Mouse (Mus musculus) neural tube, embryonic 14.5 days (tissue): Measurements from ENCODE around the gene Ccdc155. TPM values are rescaled to one million over a fixed set of nuclear protein-coding genes. Genes with fewer than 3 reads are reported as not detected.
A peak's percentile ranks its signal among the peaks of the same experiment; 100 is the strongest.
"Not testable (repeated sequence)": the region's sequence is repeated elsewhere in the genome, so short reads cannot be mapped to it uniquely, and the experiment has no call there.

Experiments used
- ATAC-seq: fragments of 200-750 bp; cut with Nextera tagmentation; 2 replicates; pipeline ENCODE4 v1.8.0; 2017; ENCODE audit warnings: low read depth, mild to moderate bottlenecking, moderate TSS enrichment, moderate library complexity
- H3K27ac ChIP-seq: fragments of 300-500 bp; sonication (generic); 2 replicates; pipeline ENCODE4 v1.5.1; 2014; ENCODE audit warnings: low read depth, mild to moderate bottlenecking, control low read depth, low read length, moderate library complexity, mixed read lengths
- H3K27me3 ChIP-seq: fragments of 300-500 bp; sonication (generic); 2 replicates; pipeline ENCODE4 v1.6.1; 2014; ENCODE audit warnings: low read length; ENCODE audit not compliant: control insufficient read depth, insufficient read depth
- H3K36me3 ChIP-seq: fragments of 300-500 bp; sonication (generic); 2 replicates; pipeline ENCODE4 v1.6.1; 2014; ENCODE audit warnings: low read length, mixed read lengths; ENCODE audit not compliant: control insufficient read depth, insufficient read depth
- H3K4me1 ChIP-seq: fragments of 300-500 bp; sonication (generic); 2 replicates; pipeline ENCODE4 v1.6.1; 2014; ENCODE audit warnings: low read length; ENCODE audit not compliant: control insufficient read depth, insufficient read depth
- H3K4me2 ChIP-seq: fragments of 300-500 bp; sonication (generic); 2 replicates; pipeline ENCODE4 v1.6.1; 2014; ENCODE audit warnings: mild to moderate bottlenecking, low read depth, low read length, control low read depth
- H3K4me3 ChIP-seq: fragments of 300-500 bp; sonication (generic); 2 replicates; pipeline ENCODE4 v1.5.1; 2014; ENCODE audit warnings: low read depth, low read length, control low read depth, mixed read lengths
- H3K9ac ChIP-seq: fragments of 300-500 bp; sonication (generic); replicated peaks from 2 replicates; pipeline ENCODE4 v1.6.1; 2014; ENCODE audit warnings: low read depth, mild to moderate bottlenecking, control low read depth, low read length, mixed read lengths
- H3K9me3 ChIP-seq: fragments of 300-500 bp; sonication (generic); 2 replicates; pipeline ENCODE4 v1.6.1; 2016; ENCODE audit warnings: low read length; ENCODE audit not compliant: control insufficient read depth
- WGBS: fragments of 180-500 bp; shearing (Covaris S2); extraction: QIAGEN DNeasy Blood & Tissue Kit; methylation state at CpG from one replicate; pipeline ENCODE4 v1.1.7; 2014; 5-methylcytosine and 5-hydroxymethylcytosine counted together
- polyA plus RNA-seq: library from polyadenylated mRNA; unstranded; fragments of >200 nt; fragmentation: Nextera tagmentation; extraction: Ambion mirVana; gene quantifications from 2 replicates; pipeline ENCODE4 v1.2.1, GENCODE M21; 2014

The Ccdc155 gene
- polyA plus RNA-seq, 1 experiment from 2014 or later: 0.50 TPM

DNA sequence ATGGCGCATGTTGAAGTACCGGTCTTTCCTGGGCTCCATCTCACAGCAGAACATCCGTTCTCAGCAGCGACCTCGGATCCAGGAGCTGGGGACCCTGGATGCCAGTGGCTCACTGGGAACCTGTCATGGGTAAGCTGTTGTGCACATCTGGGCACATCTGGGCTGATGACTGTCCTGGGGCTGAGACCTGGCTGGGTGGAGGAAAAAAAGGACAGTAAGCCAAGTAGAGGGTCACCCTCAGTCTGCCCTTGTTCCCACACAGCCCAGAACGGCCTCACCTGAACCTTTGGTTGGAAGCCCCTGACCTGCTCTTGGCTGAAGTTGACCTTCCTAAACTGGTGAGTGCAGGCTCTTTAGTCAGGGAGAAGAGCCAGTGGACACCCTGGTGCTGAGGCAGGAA lies 45.7 kb downstream of the Ccdc155 start:
- WGBS: 94% methylated on average over 6 of the region's 6 CpGs
- ATAC-seq: no peak

DNA sequence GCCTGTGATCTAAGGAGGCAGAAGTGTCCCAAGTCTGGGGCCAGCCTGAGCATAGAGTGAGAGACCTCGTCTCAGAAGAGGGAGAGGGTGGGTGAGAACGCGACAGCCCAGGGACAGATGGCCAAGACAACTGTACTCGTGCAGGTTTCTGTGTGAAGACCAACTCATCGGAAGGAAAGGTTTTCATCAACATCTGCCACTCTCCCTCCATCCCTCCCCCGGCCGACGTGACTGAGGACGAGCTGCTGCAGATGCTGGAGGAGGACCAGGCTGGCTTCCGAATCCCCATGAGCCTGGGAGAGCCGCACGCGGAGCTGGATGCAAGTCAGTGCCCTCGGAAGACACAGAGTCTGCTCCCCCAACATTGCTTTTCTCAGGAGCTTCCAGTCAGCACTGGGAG lies 47.2 kb downstream of the Ccdc155 start:
- no peak for ATAC-seq
- WGBS: 90% methylated on average over 14 of the region's 14 CpGs
- Histone ChIP-seq H3K27me3 (no peaks in the 10 kb centered on the region), H3K9me3 (no peaks in the 10 kb centered on the region), H3K27ac (no peak overlapping the region), H3K4me1 (peaks cover 10% of the 10 kb centered on the region), H3K9ac (no peak overlapping the region), H3K4me3 (no peak overlapping the region), H3K36me3 (0 out of 2 replicates have a peak, but pooled peaks cover 18% of the 10 kb centered on the region), H3K4me2 (no peak overlapping the region)

More for the DNA sequence above, 45.7 kb downstream of the Ccdc155 start:
- H3K9me3 ChIP-seq: no peaks in the 10 kb centered on the region
- peaks cover 10% of the 10 kb centered on the region for H3K4me1 ChIP-seq
- peaks cover 11% of the 10 kb centered on the region for H3K27me3 ChIP-seq
- H3K27ac ChIP-seq: no peak overlapping the region
- no peak overlapping the region for H3K9ac ChIP-seq
- H3K36me3 ChIP-seq: 0 out of 2 replicates have a peak, but pooled peaks cover 18% of the 10 kb centered on the region
- H3K4me2 ChIP-seq: no peak overlapping the region
- H3K4me3 ChIP-seq: no peak overlapping the region

DNA sequence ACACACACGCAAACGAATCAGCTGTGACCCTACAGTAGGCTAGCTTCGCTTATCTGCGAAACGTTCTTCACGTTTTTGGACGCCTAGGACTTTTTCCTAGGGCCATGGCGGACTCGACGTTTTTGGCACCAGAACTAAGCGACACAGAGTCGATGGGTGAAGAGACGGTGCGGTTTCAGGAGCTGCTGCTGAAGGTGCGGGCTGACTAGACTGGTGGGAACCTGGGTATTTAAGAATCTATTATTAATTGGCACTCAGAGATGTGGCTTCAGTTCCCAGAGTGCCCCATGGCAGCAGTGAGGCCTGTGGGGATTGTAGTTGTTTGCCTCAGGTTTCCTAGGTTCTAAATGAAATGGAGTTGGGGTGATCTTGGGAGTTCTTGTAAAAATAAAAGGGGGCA lies 48.5 kb downstream of the Ccdc155 start:
- H3K9ac ChIP-seq: no peak overlapping the region
- 0 out of 2 replicates have a peak, but pooled peaks cover 18% of the 10 kb centered on the region for H3K36me3 ChIP-seq
- peaks cover 10% of the 10 kb centered on the region for H3K4me1 ChIP-seq
- H3K9me3 ChIP-seq: no peaks in the 10 kb centered on the region
- WGBS: 96% methylated on average over 15 of the region's 15 CpGs
- H3K27ac ChIP-seq: no peak overlapping the region
- H3K4me3 ChIP-seq: no peak overlapping the region
- no peak for ATAC-seq
- H3K4me2 ChIP-seq: no peak overlapping the region
- no peaks in the 10 kb centered on the region for H3K27me3 ChIP-seq

DNA sequence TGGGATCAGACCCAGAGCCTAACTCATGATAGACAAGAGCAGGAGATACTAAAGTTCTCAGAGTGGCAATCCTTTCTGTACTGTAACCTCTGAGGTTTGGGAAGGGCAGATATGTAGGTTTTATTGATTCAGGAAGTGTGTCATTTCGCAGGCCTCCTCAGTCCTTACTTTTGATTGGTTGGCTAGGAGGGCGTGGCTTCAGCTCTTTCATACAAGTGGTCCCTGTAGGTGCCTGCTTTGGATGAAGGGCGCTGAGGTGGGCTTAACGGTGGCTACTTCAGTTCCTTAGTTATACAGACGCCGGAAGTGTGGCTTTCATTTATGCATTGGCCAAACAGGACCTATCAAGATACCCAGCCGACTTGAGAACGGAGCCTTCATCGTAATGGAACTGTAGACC lies 49.1 kb downstream of the Ccdc155 start:
- no peak overlapping the region for H3K9ac ChIP-seq
- H3K36me3 ChIP-seq: 0 out of 2 replicates have a peak, but pooled peaks cover 18% of the 10 kb centered on the region
- WGBS: 87% methylated on average over 9 of the region's 9 CpGs
- no peak overlapping the region; the same call in 1 of the 2 replicates for H3K4me2 ChIP-seq
- H3K27me3 ChIP-seq: no peaks in the 10 kb centered on the region
- no peak overlapping the region for H3K27ac ChIP-seq
- H3K4me1 ChIP-seq: peaks cover 10% of the 10 kb centered on the region
- no peak overlapping the region for H3K4me3 ChIP-seq
- no peak for ATAC-seq
- H3K9me3 ChIP-seq: no peaks in the 10 kb centered on the region

GRCm38 (mm10) chr7:45154993-45155514 lies 49.6 kb downstream of the Ccdc155 start:
- Histone ChIP-seq H3K27me3 (no peaks in the 10 kb centered on the region), H3K9ac (0 out of 2 replicates have a peak overlapping the region, but pooled peaks have one; percentile 47), H3K4me2 (peak overlapping the region; percentile 34), H3K9me3 (no peaks in the 10 kb centered on the region), H3K4me3 (peak overlapping the region; percentile 56), H3K36me3 (0 out of 2 replicates have a peak, but pooled peaks cover 18% of the 10 kb centered on the region), H3K27ac (no peak overlapping the region), H3K4me1 (peaks cover 10% of the 10 kb centered on the region)
- ATAC-seq: peak; percentile 25
- WGBS: 81% methylated on average over 12 of the region's 12 CpGs

- peak; percentile 96 for ATAC-seq
- peaks cover 10% of the 10 kb centered on the region for H3K4me1 ChIP-seq
- WGBS: 4% methylated on average over 69 of the region's 69 CpGs
Measured at GRCm38 (mm10) chr7:45154096-45154992, 50.3 kb downstream of the Ccdc155 start, which contains the start of the genes Pih1d1 and Aldh16a1. Gene Pih1d1, plus strand, starts transcription at chr7:45154303. Gene Aldh16a1, minus strand, starts transcription at chr7:45154584.

GRCm38 (mm10) chr7:45153586-45153985 lies 51.1 kb downstream of the Ccdc155 start:
- peak; percentile 8; the same call in 1 of the 2 replicates for ATAC-seq
- H3K27me3 ChIP-seq: no peaks in the 10 kb centered on the region
- no peaks in the 10 kb centered on the region for H3K9me3 ChIP-seq
- H3K4me2 ChIP-seq: peak overlapping the region; percentile 62
- H3K36me3 ChIP-seq: 0 out of 2 replicates have a peak, but pooled peaks cover 7% of the 10 kb centered on the region
- H3K9ac ChIP-seq: peak overlapping the region; percentile 47
- H3K4me3 ChIP-seq: peak overlapping the region; percentile 56
- peak overlapping the region; percentile 92 for H3K27ac ChIP-seq
- H3K4me1 ChIP-seq: peaks cover 10% of the 10 kb centered on the region
- WGBS: 6% methylated on average over 5 of the region's 5 CpGs

More at GRCm38 (mm10) chr7:45154096-45154992, 50.3 kb downstream of the Ccdc155 start, which contains the start of the genes Pih1d1 and Aldh16a1:
- Histone ChIP-seq H3K9me3 (no peaks in the 10 kb centered on the region), H3K4me2 (peak within 1 kb of the TSS; percentile 62), H3K9ac (peak within 1 kb of the TSS; percentile 47), H3K27me3 (no peaks in the 10 kb centered on the region), H3K4me3 (peak within 1 kb of the TSS; percentile 56), H3K27ac (peak within 1 kb of the TSS; percentile 92), H3K36me3 (0 out of 2 replicates have a peak, but pooled peaks cover 14% of the 10 kb centered on the region)

DNA sequence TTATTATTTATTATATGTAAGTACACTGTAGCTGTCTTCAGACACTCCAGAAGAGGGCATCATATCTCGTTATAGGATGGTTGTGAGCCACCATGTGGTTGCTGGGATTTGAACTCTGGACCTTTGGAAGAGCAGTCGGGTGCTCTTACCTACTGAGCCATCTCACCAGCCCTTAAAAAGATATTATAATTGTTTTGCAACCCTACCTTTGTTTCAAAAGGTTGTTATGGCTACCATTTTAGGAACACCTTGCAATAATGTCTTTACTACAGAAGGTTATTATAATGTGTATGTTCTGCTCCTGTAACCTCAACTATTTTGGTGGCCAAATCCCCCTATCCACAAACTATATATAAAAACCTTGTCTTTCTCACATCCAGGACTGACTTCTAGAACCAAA lies 51.6 kb downstream of the Ccdc155 start:
- not testable (repeated sequence) for H3K9me3 ChIP-seq, H3K36me3 ChIP-seq, H3K27me3 ChIP-seq, ATAC-seq, H3K9ac ChIP-seq, H3K27ac ChIP-seq, H3K4me3 ChIP-seq
- WGBS: 94% methylated on average over 2 of the region's 2 CpGs
- Histone ChIP-seq H3K4me2 (peak overlapping the region; percentile 62; the same call in 1 of the 2 replicates), H3K4me1 (peaks cover 10% of the 10 kb centered on the region)
